Mouse (Mus musculus) heart, adult 11 months (tissue): ENCODE results near the gene Gucy1b2.

ENCODE experiments used
- DNase-seq: peaks from one replicate; pipeline ENCODE4 v3.0.0; 2022

The Gucy1b2 gene

DNA sequence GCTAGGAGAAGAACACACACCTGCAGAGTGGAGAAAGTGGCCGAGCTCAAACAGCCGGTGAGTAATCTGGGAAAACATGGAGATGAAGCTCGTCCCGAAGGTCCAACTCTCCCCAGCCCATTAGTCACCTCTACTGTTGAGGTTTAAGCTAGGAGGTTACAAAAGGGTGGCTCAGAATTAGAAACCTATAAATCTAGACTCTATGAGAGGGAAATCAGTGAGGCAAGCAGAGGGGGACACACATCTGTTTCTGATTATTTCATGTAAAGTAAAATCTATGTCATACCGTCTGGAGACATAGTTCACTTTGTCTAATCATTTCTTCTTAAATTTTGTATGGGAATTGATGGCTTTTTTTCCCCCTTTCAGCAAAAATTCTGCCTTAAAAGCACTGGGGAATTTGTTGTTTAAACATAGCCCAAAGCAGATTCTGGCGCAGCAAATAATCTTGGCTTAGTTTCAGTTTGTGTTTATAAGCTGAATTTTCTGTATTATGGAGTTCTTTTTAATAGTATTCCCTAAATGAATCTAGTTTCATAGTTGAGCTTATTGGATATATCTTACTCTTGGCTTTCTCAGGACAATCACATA lies 12.2 kb downstream of the Gucy1b2 start:
- peak; percentile 22 for DNase-seq

DNA sequence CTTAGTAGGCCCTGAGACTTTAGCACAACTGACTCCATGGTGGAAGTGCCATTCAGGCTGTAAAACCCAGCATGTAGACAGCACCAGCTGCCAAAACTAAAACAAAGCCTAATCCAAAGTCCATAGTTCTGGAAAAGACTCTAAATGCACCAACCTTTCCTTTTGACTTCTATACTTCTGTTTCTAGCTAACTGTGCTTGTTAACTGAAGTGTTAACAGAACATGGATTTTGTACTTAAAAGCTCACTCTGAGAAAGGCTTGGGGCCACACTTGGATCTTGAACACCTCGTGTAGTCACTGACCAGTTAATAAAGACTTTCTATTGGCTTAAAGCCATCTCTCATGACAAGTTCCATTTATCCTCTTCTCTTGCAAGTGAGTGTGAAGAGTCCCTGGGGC lies 13.1 kb downstream of the Gucy1b2 start:
- DNase-seq: no peak

DNA sequence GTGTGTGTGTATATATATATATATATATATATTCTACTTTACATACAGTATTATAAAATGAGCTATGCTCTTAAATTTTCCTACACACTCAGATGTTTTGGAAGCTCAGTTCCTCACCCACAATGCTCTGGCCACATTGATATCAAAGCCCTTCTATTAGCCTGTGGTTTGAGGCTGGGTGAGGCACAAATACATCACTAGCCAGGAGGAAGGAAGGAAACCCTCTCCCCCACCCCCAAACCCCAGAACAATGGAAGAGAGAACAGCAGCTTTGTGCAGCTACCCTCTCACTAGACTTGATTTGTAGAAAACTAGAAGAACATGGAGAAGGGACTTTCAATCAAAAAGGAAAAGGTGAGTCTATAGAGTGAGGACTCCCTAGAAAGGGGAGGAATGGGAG lies 16.1 kb downstream of the Gucy1b2 start:
- DNase-seq: peak; percentile 73

DNA sequence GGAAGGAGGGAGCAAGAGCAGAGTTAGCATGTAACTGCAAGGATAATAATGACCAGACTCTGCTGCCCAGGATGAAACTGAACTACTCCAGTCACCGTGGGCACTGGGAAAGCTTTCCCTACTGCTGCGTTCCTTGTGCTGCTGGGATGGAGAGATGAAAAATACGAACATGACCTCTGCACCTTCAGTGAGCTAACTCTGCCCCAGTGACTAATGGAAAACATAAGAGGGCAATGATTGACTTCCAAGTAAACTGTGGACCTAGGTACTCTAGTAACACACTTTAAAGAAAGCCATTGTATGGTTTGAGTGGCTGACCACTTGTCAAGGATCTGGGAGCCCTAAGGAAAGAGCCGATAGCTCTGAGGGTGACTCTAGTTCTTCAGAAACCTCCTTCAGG lies 17.9 kb downstream of the Gucy1b2 start:
- DNase-seq: peak; percentile 54

DNA sequence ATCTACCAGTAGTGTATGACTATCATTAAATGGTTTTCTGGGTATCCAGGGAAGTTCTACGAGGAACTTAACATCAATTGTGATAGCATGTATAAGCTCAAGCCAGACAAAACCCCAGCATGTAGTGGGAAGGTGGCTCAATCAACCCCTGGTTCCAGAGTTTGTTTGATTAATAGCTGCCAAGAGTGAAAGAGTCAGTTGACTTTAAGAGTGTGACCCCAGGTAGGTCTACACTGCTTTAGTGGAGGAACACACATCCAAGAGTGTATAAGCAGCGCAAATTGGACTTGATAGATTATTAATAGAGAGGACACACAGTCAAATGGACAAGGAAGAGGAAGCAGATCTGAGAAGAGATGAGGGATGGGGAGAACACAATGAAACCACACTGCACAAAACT lies 18.3 kb downstream of the Gucy1b2 start:
- peak; percentile 30 for DNase-seq

DNA sequence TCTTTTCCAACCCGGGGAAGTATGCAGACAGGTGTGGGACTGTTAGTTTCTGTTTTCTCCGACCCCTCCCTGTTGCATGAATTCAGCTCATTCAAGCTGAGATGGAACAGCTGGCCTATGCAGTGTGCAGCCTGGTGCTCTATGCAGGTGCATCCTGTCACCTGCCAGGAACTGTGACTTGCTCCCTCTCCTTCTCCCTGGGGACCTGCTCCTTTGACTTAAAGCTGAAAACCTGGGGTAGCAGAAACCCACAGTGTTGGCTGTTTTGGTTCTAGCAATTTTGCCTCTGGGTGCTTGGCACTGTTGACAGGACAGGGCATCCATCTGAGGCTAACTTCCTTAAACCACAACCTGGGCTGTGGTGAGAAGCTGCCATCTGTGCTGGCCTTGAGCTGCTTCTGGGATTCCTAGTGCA lies 30.8 kb downstream of the Gucy1b2 start:
- DNase-seq: peak; percentile 72

DNA sequence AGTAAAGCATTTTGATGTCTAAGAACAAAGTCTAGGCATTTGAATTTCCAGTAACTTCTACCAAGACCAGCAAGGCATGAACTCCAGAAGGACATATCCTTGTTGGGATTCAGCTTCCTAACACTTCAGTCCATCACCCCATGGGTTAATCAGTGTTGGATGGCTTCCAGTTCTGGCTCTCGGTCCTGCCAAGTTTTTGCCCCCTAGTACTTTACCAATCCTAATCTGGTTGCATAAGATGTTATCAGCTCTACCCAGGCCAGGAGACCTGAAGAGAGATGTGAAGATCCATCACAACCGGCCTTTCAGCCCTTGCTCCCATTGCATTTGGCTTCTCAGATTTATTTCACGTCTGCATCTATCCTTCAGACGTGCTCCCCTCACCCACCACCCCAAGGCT lies 33.8 kb downstream of the Gucy1b2 start:
- DNase-seq: peak; percentile 71

DNA sequence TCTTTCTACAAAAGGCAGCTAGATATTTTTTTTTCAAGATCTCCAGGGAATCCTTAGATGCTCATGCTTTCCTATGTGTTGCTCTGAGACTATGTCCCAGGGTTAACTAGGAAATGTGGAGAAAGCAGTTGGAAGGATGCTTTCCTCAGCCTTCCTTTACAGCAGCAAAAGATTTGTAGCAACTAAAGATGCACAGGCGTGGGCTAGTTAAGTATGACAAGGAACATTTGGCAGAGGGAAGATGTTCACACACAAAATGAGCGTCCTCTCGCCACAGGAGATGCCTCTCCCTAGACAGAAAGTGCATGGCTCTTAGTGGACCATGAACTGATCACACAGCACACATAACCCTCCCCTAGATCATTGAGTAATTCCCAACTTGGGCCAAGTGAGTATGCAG lies 38.6 kb downstream of the Gucy1b2 start:
- peak; percentile 41 for DNase-seq

DNA sequence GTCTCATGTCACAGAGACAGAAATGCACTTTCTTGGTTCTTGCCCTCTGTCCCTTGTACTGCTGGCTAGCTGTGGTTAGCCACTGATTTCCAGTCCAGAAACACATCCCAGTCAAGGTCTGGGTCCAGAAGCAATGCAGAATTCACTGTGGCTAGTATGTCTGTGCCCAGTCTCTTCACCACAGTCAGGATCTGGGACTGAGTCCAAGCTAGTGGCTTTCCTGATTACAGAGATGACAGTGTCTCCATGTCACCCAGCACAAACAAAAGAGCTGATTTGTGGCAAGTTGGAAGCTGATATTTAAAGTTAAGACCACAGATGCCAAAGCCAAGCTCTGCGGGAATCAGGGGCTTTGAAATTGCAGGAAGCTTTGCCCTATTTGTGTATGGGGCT lies 39.4 kb downstream of the Gucy1b2 start:
- peak; percentile 89 for DNase-seq

DNA sequence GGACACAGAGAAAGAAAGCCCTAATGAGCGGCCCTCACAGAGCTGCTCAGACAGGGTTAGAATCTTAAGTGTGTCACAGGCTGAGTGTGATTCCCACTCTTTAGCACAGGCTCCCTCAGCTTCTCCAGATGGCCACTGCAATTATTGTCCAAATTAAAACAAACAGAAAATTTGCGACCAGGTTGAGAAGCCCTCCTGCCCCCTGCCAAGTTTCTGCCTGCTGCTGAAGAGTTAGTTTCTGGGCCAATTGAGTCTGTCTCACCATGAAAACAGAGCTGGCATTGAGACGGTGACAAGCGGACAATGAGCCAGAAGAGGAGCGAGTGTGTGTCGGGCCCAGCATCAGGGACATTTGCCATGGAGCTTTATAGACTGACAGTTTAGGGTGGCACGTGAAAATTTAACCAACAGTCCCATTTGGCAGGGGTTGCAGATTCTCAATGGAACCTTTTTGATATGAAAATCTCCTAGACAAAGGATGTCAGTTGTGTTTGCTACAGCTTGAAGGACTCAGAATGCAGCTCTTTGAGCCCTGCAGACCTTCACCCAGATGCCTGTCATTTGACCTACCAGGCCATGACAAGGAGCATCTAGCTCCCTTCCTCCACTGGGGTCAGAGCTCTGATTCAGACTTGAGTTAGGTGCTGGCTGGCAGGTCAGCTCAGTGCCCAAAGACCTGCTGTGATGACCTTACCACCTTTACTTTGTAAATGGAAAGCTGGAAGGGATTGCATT lies 39.9 kb downstream of the Gucy1b2 start:
- DNase-seq: peak; percentile 72

DNA sequence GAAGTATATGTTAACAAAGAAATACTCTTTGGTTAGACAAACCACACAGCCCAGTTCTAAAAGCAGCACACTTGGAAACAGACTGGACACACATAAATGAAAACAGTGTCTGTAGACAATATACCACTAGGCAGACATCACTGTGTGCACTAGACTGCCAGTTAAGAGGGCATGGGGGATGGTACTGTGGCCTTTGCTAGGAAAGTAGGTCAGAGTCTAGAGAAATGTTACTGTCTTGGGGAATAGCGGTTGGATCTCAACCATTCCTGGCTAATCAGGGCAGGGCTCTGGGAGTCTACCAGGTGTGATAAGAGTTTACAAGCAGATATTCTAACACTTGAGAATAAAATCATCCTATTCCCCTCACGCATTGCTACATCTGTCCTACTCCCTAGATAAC lies 60.7 kb downstream of the Gucy1b2 start:
- DNase-seq: no peak

DNA sequence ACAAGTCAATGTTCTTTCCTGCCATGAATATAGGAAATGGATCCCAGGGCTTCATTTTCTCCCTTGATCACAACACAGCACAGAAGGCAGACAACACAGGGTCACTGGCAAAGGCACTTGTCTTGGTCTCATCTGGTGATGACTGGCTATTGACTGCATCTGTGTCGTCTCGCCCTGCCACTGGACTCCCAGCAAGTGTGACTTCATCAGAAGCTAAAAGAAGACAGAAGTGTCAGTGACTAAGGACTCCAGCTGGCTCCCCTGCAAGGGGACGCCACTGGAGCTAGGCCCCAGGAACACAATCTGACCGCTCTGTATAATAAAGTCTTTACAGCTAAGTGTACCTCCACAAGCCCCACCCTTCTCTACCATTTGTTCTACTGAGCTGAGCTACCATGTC lies 63.3 kb downstream of the Gucy1b2 start:
- peak; percentile 91 for DNase-seq

DNA sequence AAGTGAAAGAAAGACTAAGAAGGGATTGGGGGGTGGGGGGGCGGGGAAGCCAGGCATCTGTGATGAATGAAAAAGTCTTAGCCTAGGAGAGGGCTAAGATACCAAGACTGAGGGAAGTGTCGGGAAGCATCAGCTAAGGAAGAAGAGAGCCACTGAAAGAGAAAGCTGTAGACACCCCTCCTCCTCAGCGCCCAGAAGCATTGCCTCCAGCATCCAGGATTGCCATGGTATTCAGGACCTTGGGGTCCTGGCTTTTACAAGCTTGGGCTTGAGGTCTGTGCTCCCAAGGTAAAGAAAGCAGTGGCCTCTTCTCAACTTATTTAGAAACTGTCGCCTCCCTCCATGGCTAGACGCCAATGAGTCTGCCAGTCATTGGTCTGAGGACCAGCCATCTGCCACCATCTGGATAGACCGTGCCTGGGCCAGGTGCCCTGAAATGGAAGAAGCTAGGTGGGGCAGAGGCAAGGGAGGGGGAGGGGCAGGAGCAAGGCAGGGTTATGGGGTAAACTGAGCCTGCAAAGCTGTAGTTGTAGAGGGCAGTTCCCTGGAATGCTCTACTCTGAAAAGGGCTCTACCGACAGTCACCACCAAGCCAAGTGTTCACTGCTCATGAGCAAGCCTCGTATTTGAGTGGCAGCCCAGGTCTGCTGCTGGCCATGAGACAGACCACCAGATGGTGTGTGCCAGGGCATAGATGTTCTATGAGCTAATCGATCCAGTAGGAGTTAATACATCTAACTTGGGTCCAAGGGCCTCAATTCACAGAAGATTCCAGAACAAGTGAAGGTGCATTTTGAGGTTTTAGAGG lies 66.2 kb downstream of the Gucy1b2 start:
- peak; percentile 90 for DNase-seq

DNA sequence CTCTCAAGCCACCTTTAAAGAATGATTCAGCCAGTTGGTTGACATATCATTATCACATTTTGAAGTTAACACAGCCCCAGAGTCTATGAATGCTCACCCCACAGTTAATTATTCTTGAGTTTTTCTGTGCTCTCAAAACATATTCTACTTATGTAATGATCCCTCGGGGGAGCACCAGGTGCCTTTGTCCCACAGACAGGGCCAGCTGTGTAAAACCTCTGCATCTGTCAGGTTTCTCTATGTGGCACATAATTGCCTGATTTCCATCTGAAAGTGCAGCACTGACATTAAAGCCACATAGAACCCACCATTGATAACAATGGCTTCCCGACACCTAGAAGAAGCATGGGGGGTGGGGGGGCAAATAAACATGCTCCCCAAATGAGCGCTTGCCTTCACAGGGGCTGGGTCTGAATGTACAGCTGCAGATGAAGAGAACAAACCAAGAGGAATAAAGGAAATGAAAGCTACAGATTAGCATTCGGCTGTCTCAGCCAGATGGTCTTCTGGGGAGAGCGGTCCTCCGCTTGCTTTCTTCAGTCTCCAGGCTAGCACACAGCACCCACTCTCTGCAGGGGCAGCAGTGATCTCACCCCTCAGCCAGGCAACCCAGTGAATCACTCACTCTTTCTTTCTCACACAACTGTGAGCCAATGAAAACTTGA lies 66.9 kb downstream of the Gucy1b2 start:
- DNase-seq: peak; percentile 69

DNA sequence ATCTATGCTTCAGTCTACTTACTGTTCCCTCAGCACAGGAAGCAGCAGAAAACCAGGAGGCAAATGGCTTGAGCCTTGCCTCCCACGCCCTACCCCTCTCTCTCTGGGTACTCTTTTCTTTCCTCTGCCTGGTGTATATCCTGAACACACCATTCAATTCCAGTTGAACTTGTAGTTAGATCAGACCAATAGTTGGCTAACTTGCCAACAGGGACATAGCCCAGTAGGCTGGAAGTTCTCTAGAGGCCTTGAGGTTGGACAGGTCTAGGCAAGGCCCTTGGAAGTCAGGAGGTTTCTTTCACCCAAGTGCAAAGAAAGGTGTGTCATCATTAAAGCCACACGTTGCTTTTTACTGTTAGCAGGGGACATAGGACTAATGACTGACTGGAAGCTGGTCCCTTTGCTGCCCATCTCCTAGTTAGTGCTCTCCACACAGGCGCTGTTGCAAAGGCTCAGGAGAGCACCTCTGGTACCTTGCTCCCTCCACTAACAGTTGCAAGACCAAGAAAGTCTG lies 72.2 kb downstream of the Gucy1b2 start:
- peak; percentile 53 for DNase-seq

DNA sequence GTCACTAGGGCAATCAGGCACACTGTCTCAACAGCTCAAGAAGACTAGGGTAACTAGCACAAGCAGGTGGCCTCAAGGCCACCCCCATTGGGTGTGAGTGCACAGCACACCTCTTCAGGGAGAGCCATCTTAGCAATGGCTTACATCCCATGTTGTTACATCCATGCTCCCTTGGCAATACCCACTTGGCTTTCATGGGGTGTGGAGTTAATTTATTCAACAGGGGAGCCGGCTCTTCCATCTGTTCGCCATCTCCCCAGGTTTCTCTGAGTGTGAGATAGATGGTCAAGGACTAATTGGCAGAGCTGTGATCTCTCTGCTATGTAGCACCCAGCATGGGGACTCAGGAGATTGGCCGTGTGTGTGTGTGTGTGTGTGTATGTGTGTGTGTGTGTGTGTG lies 73.0 kb downstream of the Gucy1b2 start:
- DNase-seq: peak; percentile 69

DNA sequence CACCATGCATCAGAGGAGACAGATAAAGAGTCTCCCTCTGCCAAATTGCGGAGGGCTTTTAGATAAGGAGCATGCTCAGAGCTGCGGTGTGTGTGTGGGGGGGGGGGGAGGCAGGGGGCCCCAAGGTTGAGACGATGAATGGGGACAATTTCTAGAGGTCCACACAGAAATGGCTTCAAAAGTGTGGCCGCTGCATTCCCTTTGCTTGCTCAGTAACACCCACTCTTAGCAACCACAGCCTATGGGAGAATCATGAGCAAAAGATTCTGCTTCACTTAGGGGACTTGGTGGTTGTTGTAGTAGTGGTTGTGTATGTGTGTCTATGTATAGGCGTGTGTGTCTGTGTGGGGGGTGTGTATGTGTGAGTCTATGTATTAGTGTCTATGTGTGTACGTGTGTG lies 75.5 kb downstream of the Gucy1b2 start:
- DNase-seq: peak; percentile 51

DNA sequence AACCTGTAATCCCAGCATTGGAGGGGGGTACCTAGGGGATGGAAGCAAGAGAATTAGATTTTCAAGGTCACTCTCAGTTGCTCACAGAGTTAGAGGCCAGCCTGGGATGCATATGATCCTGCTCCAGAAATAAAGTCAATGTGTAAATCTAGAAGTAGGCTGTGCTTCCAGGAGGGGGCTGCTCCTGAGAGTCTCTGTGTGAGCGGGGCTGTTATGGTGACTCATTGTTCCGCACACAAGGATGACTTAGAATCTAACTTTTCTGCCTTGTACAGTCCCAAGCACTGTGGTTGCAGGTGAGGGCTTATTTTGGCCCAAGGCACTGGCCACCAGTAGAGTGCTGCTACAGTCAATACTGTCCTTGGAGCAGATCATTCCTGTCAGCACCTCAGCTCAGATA lies 76.7 kb downstream of the Gucy1b2 start:
- peak; percentile 71 for DNase-seq

DNA sequence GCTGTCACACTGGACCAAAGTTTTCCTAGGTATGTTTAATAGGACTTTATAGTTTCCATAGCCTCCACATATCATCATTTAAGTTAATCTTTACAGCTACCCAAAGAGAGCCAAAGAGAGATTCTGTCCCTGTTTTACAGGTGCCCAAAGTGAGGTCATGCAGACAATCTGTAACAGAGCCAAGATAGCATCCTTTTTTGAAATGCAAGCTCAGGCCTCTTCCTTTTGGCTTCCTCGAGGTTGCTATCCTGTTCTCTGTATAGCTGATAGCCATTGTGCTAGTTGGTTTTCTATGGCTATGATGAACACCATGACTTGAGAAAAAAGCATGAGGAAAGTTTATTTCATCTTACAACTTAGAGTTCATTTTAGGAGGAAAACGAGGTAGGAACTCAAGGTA lies 80.0 kb downstream of the Gucy1b2 start:
- no peak for DNase-seq

DNA sequence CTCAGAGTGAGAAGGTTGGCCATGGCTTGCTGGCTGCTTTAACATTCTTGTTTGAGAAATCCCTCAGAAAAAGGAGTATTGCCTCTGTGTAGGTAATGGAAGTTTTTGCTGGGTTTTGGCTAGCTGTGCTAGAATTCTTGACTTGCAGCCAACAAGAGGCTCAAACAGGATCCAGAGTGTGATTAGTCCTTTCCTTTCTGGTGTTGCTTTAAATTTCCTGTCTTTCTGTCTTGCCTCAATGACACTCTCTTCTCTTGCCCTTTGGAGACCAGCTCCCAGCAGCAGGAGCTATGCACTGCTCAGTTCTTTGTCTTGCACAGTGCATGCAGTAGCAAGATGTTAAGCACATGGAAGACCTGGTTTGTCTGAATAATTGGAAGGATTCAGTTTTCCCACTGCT lies 80.4 kb downstream of the Gucy1b2 start:
- peak; percentile 94 for DNase-seq

DNA sequence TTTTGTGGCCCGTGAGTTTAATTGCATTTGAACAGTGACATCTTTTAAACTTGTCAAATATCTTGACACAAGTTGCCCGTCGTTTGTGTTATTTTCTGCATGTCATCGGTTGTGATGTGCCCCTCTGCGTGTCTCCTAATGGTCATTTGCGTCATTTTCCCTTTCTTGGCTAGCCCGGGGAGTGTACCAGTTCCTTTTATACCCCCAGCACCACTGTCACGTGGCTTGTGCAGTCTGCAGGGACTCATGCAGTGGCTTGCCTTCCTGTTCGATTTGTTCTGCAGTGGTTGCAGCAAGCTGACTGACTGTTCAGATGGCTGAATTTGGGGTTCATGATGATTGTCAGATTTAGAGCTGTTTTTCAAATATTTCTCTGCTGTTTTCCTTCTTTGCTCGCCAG lies 82.1 kb downstream of the Gucy1b2 start:
- DNase-seq: peak; percentile 91

DNA sequence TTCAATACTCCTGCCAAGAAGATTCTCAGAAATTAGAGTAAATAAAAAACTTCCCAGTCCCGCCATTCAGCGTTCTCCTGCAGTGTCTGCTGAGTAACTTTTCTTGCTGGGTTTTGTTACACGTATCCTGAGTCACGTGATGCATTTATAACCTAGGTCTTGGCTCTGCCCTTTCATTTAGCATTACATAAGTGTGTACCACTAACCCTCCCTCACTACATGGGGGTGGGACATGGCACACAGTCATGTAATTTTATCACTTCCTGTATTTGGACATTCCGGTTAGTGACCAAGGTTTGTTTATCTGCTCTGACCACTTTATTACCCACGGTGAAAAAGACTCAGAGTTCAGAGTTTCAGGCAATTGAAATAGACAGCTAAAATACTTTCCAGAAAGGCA lies 85.3 kb downstream of the Gucy1b2 start:
- peak; percentile 97 for DNase-seq

DNA sequence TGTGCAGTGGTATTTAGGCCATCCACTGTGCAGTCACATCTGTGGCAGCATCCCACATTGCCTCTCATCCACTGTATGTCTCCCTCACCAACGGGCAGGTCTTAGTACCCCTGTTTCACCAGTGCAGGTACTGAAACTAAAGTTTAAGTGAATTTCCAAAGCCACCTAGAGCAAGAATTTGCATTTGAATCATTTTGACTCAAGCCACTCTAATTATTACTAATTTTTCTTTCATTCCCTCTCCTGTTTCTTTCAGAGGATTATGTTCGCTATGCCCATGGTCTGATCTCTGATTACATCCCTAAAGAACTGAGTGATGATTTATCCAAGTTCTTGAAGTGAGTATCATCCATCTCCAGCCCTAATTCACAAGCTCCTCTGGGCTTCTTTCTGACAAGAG lies 92.3 kb downstream of the Gucy1b2 start:
- DNase-seq: peak; percentile 76
